Mouse (Mus musculus) lung, embryonic 16.5 days (tissue): ENCODE data around the gene Mdh1. TPM values are rescaled to one million over a fixed set of nuclear protein-coding genes. Genes with fewer than 3 reads are reported as not detected.

Experiments used
- ATAC-seq: fragments of 200-750 bp; cut with Nextera tagmentation; 2 replicates; pipeline ENCODE4 v1.8.0; 2017; ENCODE audit warnings: low read depth, mild to moderate bottlenecking, moderate library complexity
- H3K27ac ChIP-seq: fragments of 300-500 bp; sonication (generic); 2 replicates; pipeline ENCODE4 v1.5.1; 2014; ENCODE audit warnings: mild to moderate bottlenecking, control low read depth, low read length
- H3K27me3 ChIP-seq: fragments of 300-500 bp; sonication (generic); 2 replicates; pipeline ENCODE4 v1.6.1; 2014; ENCODE audit warnings: low read depth, low read length, mixed read lengths; ENCODE audit not compliant: control insufficient read depth, insufficient read depth
- H3K36me3 ChIP-seq: fragments of 300-500 bp; sonication (generic); 2 replicates; pipeline ENCODE4 v1.6.1; 2014; ENCODE audit warnings: low read length; ENCODE audit not compliant: control insufficient read depth, insufficient read depth
- H3K4me1 ChIP-seq: fragments of 300-500 bp; sonication (generic); replicated peaks from 2 replicates; pipeline ENCODE4 v1.6.1; 2014; ENCODE audit warnings: low read length, mixed read lengths; ENCODE audit not compliant: control insufficient read depth, insufficient read depth
- H3K4me2 ChIP-seq: fragments of 300-500 bp; sonication (generic); 2 replicates; pipeline ENCODE4 v1.6.1; 2014; ENCODE audit warnings: low read depth, low read length, control low read depth
- H3K4me3 ChIP-seq: fragments of 300-500 bp; sonication (generic); 2 replicates; pipeline ENCODE4 v1.5.1; 2014; ENCODE audit warnings: mild to moderate bottlenecking, low read length, control low read depth
- H3K9ac ChIP-seq: fragments of 300-500 bp; sonication (generic); 2 replicates; pipeline ENCODE4 v1.6.1; 2014; ENCODE audit warnings: low read length, control low read depth
- H3K9me3 ChIP-seq: fragments of 300-500 bp; sonication (generic); 2 replicates; pipeline ENCODE4 v1.6.1; 2016; ENCODE audit warnings: low read length; ENCODE audit not compliant: control insufficient read depth
- WGBS: fragments of 180-500 bp; shearing (Covaris S2); extraction: QIAGEN DNeasy Blood & Tissue Kit; methylation state at CpG from one replicate; pipeline ENCODE4 v1.1.7; 2014; 5-methylcytosine and 5-hydroxymethylcytosine counted together
- polyA plus RNA-seq: library from polyadenylated mRNA; unstranded; fragments of >200 nt; fragmentation: Nextera tagmentation; extraction: Ambion mirVana; gene quantifications from 2 replicates; pipeline ENCODE4 v1.2.1, GENCODE M21; 2015

Gene Mdh1
- polyA plus RNA-seq, 1 experiment from 2014 or later: 398 TPM

DNA sequence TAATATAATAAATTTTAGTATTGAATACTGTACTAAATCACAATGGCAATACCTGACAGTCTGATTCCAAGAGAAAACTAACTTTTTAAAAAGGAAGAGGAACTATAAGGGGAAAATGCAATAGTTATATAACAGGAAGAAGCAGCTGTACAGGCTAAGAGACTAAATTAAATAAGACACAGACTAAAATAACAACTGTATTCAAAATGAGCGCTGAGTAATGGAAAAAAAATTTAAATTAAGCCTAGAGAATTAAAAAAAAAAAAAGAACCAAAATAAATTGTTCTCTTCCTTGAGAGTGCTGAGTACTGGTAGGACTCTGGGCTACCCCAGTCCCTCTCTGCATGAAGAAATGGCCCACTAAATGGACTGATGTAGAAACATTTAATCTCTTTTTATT lies 4.4 kb downstream of the Mdh1 start:
- no peak overlapping the region for H3K9ac ChIP-seq

DNA sequence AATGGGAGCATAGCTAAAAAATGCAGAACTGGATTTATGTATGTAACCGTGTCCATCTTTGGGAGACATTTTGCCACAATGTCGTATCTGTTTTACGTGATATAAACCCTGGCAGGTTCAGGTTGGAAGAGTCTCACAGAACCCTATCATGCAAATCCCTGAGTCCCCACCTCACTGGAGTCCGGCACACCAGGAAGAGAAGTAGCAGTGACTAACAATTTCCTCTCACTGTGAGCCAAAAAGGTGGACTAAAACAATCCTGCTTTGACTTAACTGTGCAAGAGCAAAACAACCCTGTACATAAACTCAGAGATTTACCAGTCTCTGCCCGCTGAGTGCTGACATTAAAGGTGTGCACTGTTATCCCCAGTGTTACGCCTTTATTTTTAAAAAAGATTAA lies 5.2 kb downstream of the Mdh1 start:
- Histone ChIP-seq H3K4me2 (no peak overlapping the region), H3K27ac (no peak overlapping the region), H3K9me3 (no peaks in the 10 kb centered on the region), H3K27me3 (no peaks in the 10 kb centered on the region), H3K9ac (no peak overlapping the region), H3K36me3 (peaks cover 6% of the 10 kb centered on the region), H3K4me1 (peaks cover 11% of the 10 kb centered on the region; the same call in 1 of the 2 replicates), H3K4me3 (no peak overlapping the region)
- 89% methylated on average over 6 of the region's 6 CpGs for WGBS
- ATAC-seq: no peak

More for the DNA sequence above, 4.4 kb downstream of the Mdh1 start:
- peaks cover 13% of the 10 kb centered on the region for H3K4me1 ChIP-seq
- H3K4me3 ChIP-seq: no peak overlapping the region
- WGBS: 95% methylated on average over 1 of the region's 1 CpGs
- H3K27ac ChIP-seq: no peak overlapping the region
- H3K4me2 ChIP-seq: no peak overlapping the region
- no peaks in the 10 kb centered on the region for H3K27me3 ChIP-seq
- no peak for ATAC-seq
- H3K9me3 ChIP-seq: no peaks in the 10 kb centered on the region
- peaks cover 5% of the 10 kb centered on the region for H3K36me3 ChIP-seq

DNA sequence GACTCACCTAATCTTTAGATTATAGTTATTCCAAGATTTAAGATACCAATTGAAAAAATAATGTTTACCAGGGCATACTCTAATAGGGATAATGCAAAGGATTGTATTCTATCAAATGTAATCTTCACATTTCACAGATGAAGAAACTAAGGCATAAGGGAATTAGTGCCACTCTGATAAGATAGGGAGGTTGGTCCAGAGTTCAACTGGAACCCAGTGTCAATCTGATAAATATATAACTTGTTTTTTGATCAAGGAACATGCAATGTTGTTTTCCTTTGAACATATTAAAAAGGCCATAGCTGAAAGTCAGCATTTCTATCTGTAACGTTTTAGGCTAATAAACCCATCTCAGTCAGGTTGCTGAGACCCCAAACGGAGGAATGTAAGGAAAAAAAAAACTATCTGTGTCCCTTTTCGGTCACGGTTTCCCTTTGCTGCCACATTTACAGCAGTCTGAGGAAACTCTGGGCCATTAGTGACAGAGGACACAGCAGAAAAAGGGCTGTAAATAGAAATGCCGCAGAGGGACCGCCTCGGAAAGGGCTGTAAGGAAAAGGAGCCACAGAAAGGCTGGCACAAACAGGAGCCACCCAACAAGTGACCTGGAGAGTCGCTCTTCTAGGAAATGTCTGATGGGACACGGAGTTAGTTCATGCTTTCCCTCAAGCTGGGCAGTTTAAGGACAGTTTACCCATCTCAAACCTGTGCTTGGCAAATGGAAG lies 7.3 kb downstream of the Mdh1 start:
- Histone ChIP-seq H3K4me2 (no peak overlapping the region), H3K4me1 (peaks cover 4% of the 10 kb centered on the region; the same call in 1 of the 2 replicates), H3K27ac (no peak overlapping the region), H3K9me3 (no peaks in the 10 kb centered on the region), H3K4me3 (no peak overlapping the region), H3K9ac (no peak overlapping the region), H3K27me3 (no peaks in the 10 kb centered on the region), H3K36me3 (peaks cover 6% of the 10 kb centered on the region)
- no peak for ATAC-seq
- 85% methylated on average over 9 of the region's 9 CpGs for WGBS

DNA sequence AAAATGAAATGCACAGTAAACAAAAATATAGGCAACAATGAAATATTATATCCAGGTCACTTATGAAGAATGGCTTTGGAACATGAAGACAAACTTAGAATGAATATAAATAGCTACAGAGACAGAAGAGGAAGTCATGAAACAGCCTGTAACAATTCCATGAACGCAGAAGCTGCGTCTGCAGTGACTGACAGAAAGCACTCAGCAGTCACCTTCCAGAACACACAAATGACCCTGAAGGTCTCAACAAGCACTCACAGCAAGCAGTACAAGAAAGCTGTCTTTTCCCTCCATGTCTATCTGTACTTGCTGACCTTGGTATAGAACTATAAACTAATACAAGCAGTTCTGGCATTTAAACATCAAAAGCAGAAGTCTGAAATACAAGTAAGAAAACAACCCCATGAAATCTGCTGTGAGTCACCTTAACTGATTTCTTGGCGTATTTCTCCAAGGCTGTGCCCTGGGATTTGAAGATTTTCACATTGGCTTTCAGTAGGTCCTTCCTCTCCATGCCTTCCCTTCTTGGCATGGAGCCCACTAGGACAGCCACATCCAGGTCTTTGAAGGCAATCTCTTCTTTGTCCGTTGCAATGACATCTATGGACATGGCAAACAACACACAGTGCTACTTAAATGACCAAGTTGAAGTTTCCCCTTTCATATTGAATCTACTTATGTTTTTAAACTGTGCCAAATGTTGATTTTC lies 8.4 kb downstream of the Mdh1 start:
- Histone ChIP-seq H3K36me3 (peaks cover 13% of the 10 kb centered on the region), H3K27ac (no peak overlapping the region), H3K9ac (no peak overlapping the region), H3K9me3 (no peaks in the 10 kb centered on the region), H3K27me3 (no peaks in the 10 kb centered on the region), H3K4me1 (no peaks in the 10 kb centered on the region), H3K4me2 (no peak overlapping the region), H3K4me3 (no peak overlapping the region)
- ATAC-seq: no peak
- 73% methylated on average over 4 of the region's 4 CpGs for WGBS

DNA sequence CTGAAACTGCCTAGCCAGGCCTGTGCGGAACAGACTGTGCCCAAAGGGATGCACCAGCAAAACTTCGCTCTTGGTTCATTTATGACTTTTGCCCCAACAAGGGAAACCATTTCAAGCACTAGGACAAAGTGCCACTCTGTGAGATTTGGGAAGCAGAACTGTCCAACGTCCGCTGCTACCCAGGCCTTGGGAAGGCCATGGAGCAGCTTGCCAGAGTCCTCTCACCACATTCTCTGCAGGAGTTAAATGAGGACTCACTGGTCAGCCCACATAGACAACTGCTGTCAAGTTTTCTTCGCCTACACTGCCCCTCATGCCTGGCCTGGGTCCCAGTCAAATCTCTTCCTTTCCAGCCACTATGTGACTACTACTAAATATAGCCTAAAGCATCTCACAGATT lies 10.8 kb downstream of the Mdh1 start:
- Histone ChIP-seq H3K4me3 (no peak overlapping the region), H3K27me3 (no peaks in the 10 kb centered on the region), H3K27ac (no peak overlapping the region), H3K36me3 (peaks cover 23% of the 10 kb centered on the region), H3K4me1 (no peaks in the 10 kb centered on the region), H3K9ac (no peak overlapping the region), H3K9me3 (no peaks in the 10 kb centered on the region), H3K4me2 (no peak overlapping the region)
- WGBS: 81% methylated on average over 5 of the region's 5 CpGs
- no peak for ATAC-seq

DNA sequence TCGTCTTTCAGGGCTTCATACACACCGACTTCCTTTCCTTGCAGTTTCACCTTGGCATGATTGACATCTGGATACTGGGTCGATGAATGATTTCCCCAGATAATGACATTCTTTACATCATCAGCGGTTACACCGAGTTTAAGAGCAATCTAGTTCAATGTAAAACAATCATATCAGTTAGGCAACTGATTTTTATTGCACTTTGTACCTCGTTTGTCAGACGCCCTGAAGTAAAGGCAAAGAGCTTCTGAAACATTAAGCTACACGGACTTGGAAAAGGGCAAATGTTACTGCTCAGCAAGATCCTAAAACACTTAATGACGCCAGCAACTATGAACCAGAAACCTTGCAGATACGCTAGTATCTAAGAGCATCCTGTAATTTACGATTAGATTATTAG lies 12.4 kb downstream of the Mdh1 start:
- Histone ChIP-seq H3K27ac (no peak overlapping the region), H3K27me3 (no peaks in the 10 kb centered on the region), H3K4me2 (no peak overlapping the region), H3K4me3 (no peak overlapping the region), H3K9me3 (no peaks in the 10 kb centered on the region), H3K36me3 (peaks cover 20% of the 10 kb centered on the region), H3K9ac (no peak overlapping the region), H3K4me1 (no peaks in the 10 kb centered on the region)
- WGBS: 75% methylated on average over 11 of the region's 11 CpGs
- no peak for ATAC-seq

DNA sequence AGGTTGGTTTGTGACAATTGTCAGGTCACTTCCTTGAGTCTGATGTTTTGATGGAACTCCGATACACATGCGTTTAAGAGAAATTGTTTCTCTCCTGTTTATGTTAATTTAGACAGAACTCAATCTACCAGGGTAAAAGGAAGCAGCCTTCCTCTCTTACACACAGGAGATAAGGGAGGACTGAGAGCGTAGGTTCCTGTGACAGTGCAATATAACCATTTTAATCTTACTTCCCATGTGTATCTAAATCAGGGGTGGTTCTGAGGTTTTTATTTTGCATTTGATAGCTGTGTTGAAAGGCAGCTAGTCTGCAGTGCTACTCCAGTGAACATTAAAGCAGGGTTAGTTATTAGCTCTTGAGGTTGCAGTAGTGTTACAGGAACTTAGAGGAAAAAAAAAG lies 20.1 kb downstream of the Mdh1 start:
- no peak overlapping the region for H3K9ac ChIP-seq
- no peak for ATAC-seq
- no peaks in the 10 kb centered on the region for H3K27me3 ChIP-seq
- H3K9me3 ChIP-seq: no peaks in the 10 kb centered on the region
- no peaks in the 10 kb centered on the region for H3K36me3 ChIP-seq
- 57% methylated on average over 3 of the region's 3 CpGs for WGBS
- H3K4me3 ChIP-seq: no peak overlapping the region
- no peak overlapping the region for H3K4me2 ChIP-seq
- H3K27ac ChIP-seq: no peak overlapping the region
- H3K4me1 ChIP-seq: no peaks in the 10 kb centered on the region

DNA sequence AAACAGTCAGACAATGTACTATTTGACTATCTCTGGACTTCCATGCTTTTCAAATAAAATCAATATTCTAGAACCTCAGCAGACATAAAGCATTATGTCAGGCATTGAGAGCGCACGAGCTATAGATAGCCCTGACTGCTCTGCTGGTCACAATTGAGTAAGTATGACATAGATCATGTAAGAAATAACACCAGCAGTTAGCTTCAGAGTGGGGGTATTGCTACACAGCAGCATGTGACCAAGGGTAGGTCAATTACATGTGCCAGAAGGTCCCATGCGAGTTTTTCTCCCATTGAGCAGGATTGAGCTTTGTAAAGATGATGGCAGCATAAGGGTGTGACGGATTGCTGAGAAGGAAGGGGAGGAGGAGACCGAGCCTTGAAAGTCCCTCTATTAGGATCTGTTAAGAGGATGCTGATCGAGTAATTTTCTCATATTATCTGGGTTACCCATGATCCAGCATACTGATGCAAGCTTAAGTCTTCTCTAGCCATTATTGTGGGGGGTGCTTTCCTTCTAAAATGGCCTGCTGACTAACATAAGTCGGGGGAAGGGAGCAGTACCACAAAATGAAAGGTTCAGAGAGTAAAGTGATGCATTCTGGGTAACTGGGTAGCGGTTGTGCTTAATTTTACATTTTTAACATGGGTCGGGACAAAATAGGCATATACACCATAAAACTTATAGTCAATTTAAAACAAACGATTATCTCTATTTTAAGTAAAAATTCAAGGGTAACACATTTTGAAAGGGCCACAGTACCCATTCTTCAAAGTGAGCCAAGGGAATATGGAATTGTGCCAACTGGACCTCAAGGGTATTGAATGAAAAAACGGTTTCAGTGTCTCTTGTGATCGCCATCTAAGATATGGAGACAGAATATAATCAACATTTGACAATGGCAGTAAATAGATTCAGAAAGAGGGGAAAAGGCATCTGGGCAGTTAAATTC lies 21.7 kb downstream of the Mdh1 start:
- no peak overlapping the region for H3K27ac ChIP-seq
- 79% methylated on average over 12 of the region's 12 CpGs for WGBS
- H3K4me3 ChIP-seq: no peak overlapping the region
- H3K36me3 ChIP-seq: no peaks in the 10 kb centered on the region
- H3K4me1 ChIP-seq: no peaks in the 10 kb centered on the region
- no peak overlapping the region for H3K4me2 ChIP-seq
- H3K27me3 ChIP-seq: no peaks in the 10 kb centered on the region
- no peak overlapping the region for H3K9ac ChIP-seq
- no peak for ATAC-seq
- no peaks in the 10 kb centered on the region for H3K9me3 ChIP-seq

DNA sequence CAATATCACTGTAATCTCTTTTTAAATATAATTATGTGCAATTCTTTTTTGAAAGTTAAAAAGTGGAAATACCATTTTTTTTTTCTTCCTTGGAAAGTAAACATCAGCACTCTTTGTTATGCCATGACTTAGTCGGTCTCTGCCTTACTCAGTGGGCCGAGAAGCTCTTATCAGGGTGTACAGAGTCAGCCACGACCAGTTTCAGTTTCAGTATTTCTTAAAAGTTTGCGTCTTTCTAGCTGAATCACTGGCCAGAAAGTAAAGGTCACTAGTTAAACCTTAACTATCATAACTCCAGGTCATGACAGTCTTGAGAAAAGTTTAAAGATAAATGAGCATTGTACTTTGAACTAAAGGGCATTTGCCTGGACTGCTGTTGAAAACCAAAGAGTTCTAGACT lies 22.4 kb downstream of the Mdh1 start:
- no peaks in the 10 kb centered on the region for H3K9me3 ChIP-seq
- H3K27me3 ChIP-seq: no peaks in the 10 kb centered on the region
- no peak overlapping the region for H3K27ac ChIP-seq
- no peak overlapping the region for H3K4me2 ChIP-seq
- H3K4me3 ChIP-seq: no peak overlapping the region
- no peak overlapping the region for H3K9ac ChIP-seq
- no peaks in the 10 kb centered on the region for H3K4me1 ChIP-seq
- no peaks in the 10 kb centered on the region for H3K36me3 ChIP-seq
- 52% methylated on average over 4 of the region's 4 CpGs for WGBS
- no peak for ATAC-seq
